Mouse (Mus musculus): ENCODE data around the gene Syt15.
"Not testable (repeated sequence)": the region's sequence is repeated elsewhere in the genome, so short reads cannot be mapped to it uniquely, and the experiment has no call there.

The Syt15 gene

DNA sequence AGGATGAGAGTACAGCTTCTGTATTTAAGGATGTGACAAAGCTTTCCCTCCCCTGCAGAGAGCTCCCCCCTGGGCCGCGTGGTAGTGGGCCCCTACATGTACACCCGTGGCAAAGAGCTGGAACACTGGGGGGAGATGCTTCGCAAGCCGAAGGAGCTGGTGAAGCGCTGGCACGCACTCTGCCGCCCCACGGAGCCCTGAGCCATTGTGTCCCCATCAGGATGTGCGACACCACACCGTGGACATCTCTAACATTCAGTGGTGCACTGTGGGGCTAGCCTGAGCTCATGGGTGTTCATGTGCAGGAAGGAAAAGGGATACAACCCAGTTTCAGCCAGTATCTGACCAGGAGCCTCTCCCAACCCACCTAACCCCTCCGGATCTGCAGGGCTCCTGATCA, 8.6 kb downstream of the Syt15 start:
- in situ Hi-C loops (cut with MboI, MseI): no loop called here

- in situ Hi-C loops (cut with MboI, MseI): no loop called here
These were observed 9.6 kb downstream of the Syt15 start for GRCm38 (mm10) chr14:34228830-34229506.

GRCm38 (mm10) chr14:34232340-34232739, 12.9 kb downstream of the Syt15 start:
- in situ Hi-C loops (cut with MboI, MseI): no loop called here

- in situ Hi-C loops (cut with MboI, MseI): no loop called here
These were observed 13.7 kb downstream of the Syt15 start for GRCm38 (mm10) chr14:34232866-34233680.

DNA sequence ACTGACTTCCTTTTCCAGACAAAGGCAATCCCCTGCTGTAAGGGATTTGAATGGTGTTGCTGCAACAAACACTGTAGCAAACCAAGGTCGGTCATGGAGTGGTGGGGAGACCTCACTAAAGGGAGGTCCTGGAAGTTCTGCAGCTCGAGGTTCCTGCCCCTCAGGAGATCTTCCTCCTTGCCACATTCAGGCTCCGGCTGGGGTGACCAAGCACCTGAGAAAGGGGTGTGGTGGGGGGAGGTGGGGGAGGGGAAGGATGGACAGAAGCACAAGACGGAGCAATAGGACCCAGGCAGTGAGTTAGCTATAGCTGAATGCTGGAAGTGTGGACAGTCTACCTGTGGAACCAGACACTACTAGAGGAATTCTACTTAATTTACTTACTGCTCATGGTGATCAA, 14.5 kb downstream of the Syt15 start:
- in situ Hi-C loops (cut with MboI, MseI): no loop called here

- in situ Hi-C loops (cut with MboI, MseI): no loop called here
These were observed 15.4 kb downstream of the Syt15 start for GRCm38 (mm10) chr14:34234630-34235380.

GRCm38 (mm10) chr14:34240263-34240662, 20.9 kb downstream of the Syt15 start:
- in situ Hi-C loops (cut with MboI, MseI): no loop called here

DNA sequence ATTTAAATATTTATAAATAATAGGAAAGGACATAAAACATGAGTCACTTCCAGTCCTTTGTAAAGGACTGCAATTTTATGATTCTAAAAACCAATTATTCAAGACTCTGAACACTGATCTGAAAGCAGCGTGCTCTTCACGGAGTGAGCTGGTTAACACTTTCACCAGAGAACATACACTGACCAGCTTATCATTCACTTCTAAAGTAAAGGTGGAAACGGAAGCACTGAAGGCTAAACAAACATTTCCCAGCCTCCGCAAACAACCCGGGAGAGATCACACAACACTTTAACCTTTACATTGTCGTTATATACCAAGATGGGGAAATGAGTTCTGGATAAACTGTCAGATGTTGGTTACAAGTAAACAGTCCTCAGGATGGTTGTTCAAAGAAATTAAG, 21.3 kb downstream of the Syt15 start:
- in situ Hi-C loops (cut with MboI, MseI): no loop called here

DNA sequence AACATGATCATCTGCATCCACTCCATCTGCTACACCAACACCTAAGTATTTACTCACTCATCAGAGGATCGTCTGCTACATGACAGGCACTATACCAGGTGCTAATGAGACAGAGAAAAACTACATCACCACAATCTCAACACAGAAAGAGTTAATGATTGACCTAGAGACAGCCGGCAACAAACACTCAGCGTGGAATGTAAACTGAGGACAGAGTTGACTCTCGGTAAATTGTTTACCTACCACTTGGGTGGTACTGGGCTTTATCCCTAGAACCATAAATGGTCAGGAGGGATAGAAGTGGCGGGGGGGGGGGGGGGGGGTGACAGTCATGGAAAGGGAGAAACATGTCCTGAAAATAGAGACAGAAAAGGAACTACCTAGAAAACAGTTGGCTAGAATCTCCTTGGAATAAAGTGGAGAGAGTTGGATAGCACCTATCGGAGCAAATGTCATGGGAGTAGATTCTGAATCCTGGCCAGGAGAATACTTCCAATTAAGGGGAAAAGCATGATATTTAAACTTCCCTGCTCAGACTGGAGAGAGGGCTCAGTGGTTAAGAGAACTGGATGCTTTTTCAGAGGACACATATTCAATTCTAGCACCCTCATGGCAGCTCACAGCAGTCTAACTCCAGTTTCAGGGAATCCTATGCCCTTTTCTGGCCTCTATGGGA, 33.2 kb downstream of the Syt15 start:
- in situ Hi-C loops (cut with MboI, MseI): no loop called here

DNA sequence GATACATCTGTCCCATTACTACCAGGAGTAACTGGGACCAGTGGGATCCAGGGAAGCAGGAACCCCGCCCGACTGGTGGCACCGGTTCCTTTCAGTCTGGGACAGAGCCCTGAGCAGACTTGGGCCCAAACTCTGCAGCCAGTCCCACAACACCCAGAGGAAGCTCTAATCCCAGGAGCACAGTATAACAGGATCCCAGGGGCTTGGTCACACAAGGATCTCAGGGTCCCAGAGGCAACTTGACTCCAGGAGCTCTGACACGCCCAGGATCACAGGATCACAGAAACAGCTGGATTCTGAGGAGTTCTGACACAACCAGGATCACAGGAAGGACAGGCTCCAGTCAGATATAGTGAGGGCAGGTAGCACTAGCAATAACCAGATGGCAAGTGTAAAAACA, 33.9 kb downstream of the Syt15 start:
- in situ Hi-C loops (cut with MboI, MseI): no loop called here

DNA sequence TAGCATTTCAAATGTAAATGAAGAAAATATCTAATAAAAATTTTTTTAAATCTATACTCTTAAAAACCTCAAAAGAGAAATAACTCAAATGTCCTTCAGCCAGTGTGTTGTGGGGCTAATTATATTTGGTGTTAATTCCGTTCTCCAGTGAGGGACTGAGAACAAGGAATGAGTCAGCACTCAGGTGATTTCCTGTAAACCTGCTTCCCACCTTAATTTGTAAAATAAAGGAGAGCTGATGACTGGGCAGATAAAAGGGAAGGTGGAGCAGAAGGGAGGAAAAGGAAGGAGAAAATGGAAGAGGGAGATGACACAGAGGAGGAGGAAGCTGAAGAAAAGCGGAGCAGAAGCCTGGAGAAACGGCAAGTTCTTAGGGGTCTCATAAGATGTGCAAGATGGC, 39.1 kb downstream of the Syt15 start:
- in situ Hi-C loops (cut with MboI, MseI): not testable (repeated sequence)

- in situ Hi-C loops (cut with MboI, MseI): no loop called here
These were observed 48.7 kb downstream of the Syt15 start for GRCm38 (mm10) chr14:34268046-34268445.

- in situ Hi-C loops (cut with MboI, MseI): loop anchor here (5.0 kb wide), 1 partner anchor 84 kb away; the partner anchor contains the start of gene Fam25c
These were observed 53.9 kb downstream of the Syt15 start for GRCm38 (mm10) chr14:34273280-34273679.

GRCm38 (mm10) chr14:34274141-34274540, 54.7 kb downstream of the Syt15 start:
- in situ Hi-C loops (cut with MboI, MseI): loop anchor here (5.0 kb wide), 1 partner anchor 83 kb away; the partner anchor contains the start of gene Fam25c

DNA sequence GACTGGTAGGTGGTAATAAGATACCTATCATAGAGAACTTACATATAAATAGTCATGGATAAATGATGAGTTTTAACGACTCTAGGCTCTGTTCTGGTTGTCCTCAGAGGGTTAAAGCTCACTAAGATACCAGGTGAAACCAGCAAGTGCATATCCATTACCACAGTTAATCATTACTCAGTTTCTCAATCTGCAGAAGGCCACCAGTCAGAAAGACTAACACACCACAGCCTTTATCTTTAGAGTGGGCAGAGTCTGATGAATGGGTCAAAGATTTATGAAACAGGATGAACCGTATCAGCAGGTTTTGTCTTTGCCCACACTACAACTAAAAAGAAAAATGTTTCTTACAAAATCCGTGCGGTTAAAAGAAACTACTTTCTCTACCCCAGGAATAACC, 55.8 kb downstream of the Syt15 start:
- in situ Hi-C loops (cut with MboI, MseI): no loop called here

GRCm38 (mm10) chr14:34279726-34280125, 60.3 kb downstream of the Syt15 start:
- in situ Hi-C loops (cut with MboI, MseI): no loop called here

All from T-helper 1 cell (primary cell).